Mouse (Mus musculus) heart, embryonic 16.5 days (tissue): Measurements from ENCODE around the gene Slit3. TPM values are rescaled to one million over a fixed set of nuclear protein-coding genes. Genes with fewer than 3 reads are reported as not detected.
A peak's percentile ranks its signal among the peaks of the same experiment; 100 is the strongest.

Source experiments
- ATAC-seq: fragments of 200-750 bp; cut with Nextera tagmentation; replicated peaks from 2 replicates; pipeline ENCODE4 v1.8.0; 2017; ENCODE audit warnings: moderate number of reproducible peaks; ENCODE audit not compliant: insufficient read depth, low FRiP score; ENCODE audit errors: extremely low read depth
- H3K27ac ChIP-seq: fragments of 300-500 bp; sonication (generic); 2 replicates; pipeline ENCODE4 v1.5.1; 2014; ENCODE audit warnings: mild to moderate bottlenecking, low read length, control low read depth, moderate library complexity
- H3K27me3 ChIP-seq: fragments of 300-500 bp; sonication (generic); 2 replicates; pipeline ENCODE4 v1.6.1; 2014; ENCODE audit warnings: low read length, mixed read lengths; ENCODE audit not compliant: control insufficient read depth, insufficient read depth
- H3K36me3 ChIP-seq: fragments of 300-500 bp; sonication (generic); 2 replicates; pipeline ENCODE4 v1.6.1; 2014; ENCODE audit not compliant: control insufficient read depth, insufficient read depth
- H3K4me1 ChIP-seq: fragments of 300-500 bp; sonication (generic); 2 replicates; pipeline ENCODE4 v1.6.1; 2014; ENCODE audit warnings: low read length, mixed read lengths; ENCODE audit not compliant: control insufficient read depth, insufficient read depth
- H3K4me2 ChIP-seq: fragments of 300-500 bp; sonication (generic); 2 replicates; pipeline ENCODE4 v1.6.1; 2014; ENCODE audit warnings: low read depth, mild to moderate bottlenecking, control low read depth, low read length
- H3K4me3 ChIP-seq: fragments of 300-500 bp; sonication (generic); 2 replicates; pipeline ENCODE4 v1.5.1; 2014; ENCODE audit warnings: mild to moderate bottlenecking, control low read depth, low read length
- H3K9ac ChIP-seq: fragments of 300-500 bp; sonication (generic); 2 replicates; pipeline ENCODE4 v1.6.1; 2014; ENCODE audit warnings: low read length, control low read depth
- H3K9me3 ChIP-seq: fragments of 300-500 bp; sonication (generic); replicated peaks from 2 replicates; pipeline ENCODE4 v1.6.1; 2016; ENCODE audit warnings: low read length; ENCODE audit not compliant: control insufficient read depth
- WGBS: fragments of 180-500 bp; shearing (Covaris S2); extraction: QIAGEN DNeasy Blood & Tissue Kit; methylation state at CpG from one replicate; pipeline ENCODE4 v1.1.7; 2014; 5-methylcytosine and 5-hydroxymethylcytosine counted together
- polyA plus RNA-seq: library from polyadenylated mRNA; unstranded; fragments of >200 nt; fragmentation: Nextera tagmentation; extraction: Ambion mirVana; gene quantifications from 2 replicates; pipeline ENCODE4 v1.2.1, GENCODE M21; 2015

Slit3 gene
- polyA plus RNA-seq, 1 experiment from 2014 or later = 7.8 TPM

DNA sequence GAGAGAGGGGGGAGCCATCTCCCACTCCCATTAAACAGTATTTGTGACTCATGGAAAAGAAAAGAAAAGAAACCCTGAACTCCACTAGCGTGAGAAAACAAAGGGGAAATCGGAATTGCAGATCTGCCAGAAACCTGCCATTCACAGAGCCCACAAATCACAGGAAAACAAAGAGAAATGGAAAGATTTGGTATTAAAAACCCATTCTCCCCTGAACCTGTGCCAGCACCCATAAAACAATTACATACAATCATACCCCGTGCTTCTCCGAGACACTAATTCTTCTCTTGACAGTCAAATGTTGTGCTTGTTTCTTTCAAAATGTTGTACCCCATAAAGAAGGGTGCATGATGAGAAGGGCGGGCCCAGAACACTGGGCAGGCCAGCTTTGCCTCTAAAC is 185.9 kb downstream of the Slit3 start:
- 83% methylated on average over 5 of the region's 5 CpGs for WGBS
- H3K36me3 ChIP-seq = no peaks in the 10 kb centered on the region
- H3K4me1 ChIP-seq = no peaks in the 10 kb centered on the region
- no peaks in the 10 kb centered on the region for H3K9me3 ChIP-seq
- H3K27ac ChIP-seq = no peak overlapping the region
- no peak overlapping the region for H3K4me2 ChIP-seq
- H3K9ac ChIP-seq = no peak overlapping the region
- H3K27me3 ChIP-seq = no peaks in the 10 kb centered on the region
- ATAC-seq = no peak
- no peak overlapping the region for H3K4me3 ChIP-seq

DNA sequence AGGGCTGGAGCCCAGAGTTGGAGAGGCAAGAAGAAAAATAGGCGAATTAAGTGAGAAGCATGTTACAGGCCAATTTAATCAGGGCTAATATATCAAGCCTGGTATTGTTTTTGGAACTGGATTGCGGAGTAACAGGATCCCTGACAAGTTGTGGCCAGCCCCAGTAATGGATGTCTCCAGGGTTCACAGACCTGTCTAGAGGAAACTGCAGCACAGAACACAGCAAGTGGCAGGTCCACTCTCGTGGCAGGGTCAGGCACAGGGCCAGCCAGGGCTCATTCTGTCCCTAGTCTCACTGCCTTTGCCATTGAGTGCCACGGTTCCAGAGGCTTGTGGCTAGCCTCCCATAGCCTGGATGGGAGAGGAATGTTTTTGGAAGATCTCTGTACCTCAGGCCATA is 187.0 kb downstream of the Slit3 start:
- ATAC-seq = no peak

DNA sequence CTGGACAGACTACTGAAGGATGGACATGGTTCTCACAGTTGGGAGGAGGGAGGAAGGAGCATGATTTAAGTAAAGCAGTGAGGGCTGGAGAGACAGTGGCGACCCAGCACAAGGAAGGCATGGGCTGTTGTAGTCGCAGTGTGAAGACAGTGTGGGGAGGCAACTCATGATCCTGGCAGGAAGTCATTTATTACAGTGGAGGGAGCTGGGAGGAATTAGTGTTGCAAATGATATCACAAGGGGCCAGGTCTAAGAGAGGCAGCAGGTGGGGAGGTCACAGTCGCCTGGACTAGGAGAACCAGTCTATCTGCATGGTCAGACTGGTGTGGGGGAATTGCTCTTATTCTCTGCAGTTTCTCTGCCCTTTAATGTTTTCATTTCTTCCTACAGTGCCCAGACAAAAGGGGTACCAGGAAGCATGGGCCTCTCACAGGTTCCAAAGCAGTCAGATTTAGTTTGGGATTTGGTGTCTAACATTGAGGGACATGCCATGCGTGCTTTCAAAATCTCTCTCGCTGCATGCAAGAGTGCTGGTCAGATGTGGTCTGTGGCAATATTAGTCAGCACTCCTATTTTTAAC is 194.5 kb downstream of the Slit3 start:
- ATAC-seq = no peak
- H3K27ac ChIP-seq = no peak overlapping the region
- 68% methylated on average over 5 of the region's 5 CpGs for WGBS

More for the DNA sequence above, 187.0 kb downstream of the Slit3 start:
- H3K36me3 ChIP-seq = no peaks in the 10 kb centered on the region
- no peaks in the 10 kb centered on the region for H3K27me3 ChIP-seq
- H3K4me1 ChIP-seq = no peaks in the 10 kb centered on the region
- H3K27ac ChIP-seq = no peak overlapping the region
- H3K9ac ChIP-seq = no peak overlapping the region
- no peaks in the 10 kb centered on the region for H3K9me3 ChIP-seq
- H3K4me3 ChIP-seq = no peak overlapping the region
- WGBS = 75% methylated on average over 4 of the region's 4 CpGs
- H3K4me2 ChIP-seq = no peak overlapping the region

DNA sequence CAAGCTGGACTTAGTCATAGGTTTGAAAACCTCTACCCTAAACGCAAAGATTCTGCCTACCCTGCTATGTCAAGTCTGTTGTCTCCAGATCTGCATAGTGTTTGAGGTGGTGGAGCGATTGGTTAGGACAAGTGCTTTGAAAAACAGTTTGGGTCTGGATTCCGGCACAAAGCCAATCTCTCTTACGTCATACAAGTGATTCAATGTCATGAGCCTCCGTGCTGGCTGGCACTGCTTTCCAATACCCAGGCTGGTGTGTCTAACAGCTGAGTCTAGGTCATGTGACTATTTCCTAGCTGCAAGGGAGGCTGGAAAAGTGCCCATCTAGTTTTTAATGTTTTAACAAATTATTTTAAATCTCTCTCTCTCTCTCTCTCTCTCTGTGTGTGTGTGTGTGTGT is 196.2 kb downstream of the Slit3 start:
- 80% methylated on average over 5 of the region's 5 CpGs for WGBS
- Histone ChIP-seq H3K27me3 (no peaks in the 10 kb centered on the region), H3K9me3 (no peaks in the 10 kb centered on the region), H3K27ac (no peak overlapping the region), H3K36me3 (no peaks in the 10 kb centered on the region), H3K4me2 (no peak overlapping the region), H3K9ac (no peak overlapping the region), H3K4me3 (no peak overlapping the region), H3K4me1 (peaks cover 17% of the 10 kb centered on the region)
- no peak for ATAC-seq

More for the DNA sequence above, 194.5 kb downstream of the Slit3 start:
- Histone ChIP-seq H3K36me3 (no peaks in the 10 kb centered on the region), H3K9me3 (no peaks in the 10 kb centered on the region), H3K4me2 (no peak overlapping the region), H3K4me1 (peaks cover 13% of the 10 kb centered on the region), H3K27me3 (no peaks in the 10 kb centered on the region), H3K4me3 (no peak overlapping the region), H3K9ac (no peak overlapping the region)

DNA sequence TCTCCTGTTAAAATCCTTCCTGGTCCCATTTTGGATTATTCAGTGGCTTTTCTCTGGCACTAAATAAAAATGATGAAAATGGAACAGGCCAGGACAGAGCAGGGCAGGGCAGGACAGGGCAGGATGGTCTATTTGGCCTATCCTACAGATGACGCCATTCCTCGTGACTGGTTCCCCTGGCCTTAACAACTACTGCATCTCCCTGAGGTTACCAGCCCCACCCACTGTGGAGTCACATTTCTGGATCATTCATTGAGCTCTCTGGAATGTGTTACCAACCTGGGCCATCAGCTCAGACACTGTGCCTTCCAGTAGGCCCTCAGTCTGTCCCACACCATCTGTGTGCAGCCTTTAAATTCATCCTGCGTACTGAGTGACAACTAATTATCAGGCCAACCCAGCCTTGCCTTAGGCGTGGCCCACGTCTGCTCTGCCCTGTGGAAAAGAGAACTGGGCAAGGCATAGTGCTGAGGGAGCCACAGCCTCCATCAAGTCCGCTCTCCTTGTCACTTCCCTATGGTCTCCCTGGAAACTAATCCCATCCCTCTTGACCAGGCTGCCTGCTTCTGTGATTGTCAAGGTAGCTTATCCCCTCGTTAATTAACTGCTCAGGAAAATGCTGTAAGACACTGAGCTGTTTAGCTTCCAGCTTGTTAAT is 196.9 kb downstream of the Slit3 start:
- no peaks in the 10 kb centered on the region for H3K27me3 ChIP-seq
- no peak overlapping the region for H3K4me2 ChIP-seq
- no peak for ATAC-seq
- H3K4me1 ChIP-seq = peaks cover 17% of the 10 kb centered on the region
- 74% methylated on average over 7 of the region's 7 CpGs for WGBS
- no peak overlapping the region for H3K9ac ChIP-seq
- H3K27ac ChIP-seq = no peak overlapping the region
- no peaks in the 10 kb centered on the region for H3K36me3 ChIP-seq
- no peak overlapping the region for H3K4me3 ChIP-seq
- H3K9me3 ChIP-seq = no peaks in the 10 kb centered on the region

DNA sequence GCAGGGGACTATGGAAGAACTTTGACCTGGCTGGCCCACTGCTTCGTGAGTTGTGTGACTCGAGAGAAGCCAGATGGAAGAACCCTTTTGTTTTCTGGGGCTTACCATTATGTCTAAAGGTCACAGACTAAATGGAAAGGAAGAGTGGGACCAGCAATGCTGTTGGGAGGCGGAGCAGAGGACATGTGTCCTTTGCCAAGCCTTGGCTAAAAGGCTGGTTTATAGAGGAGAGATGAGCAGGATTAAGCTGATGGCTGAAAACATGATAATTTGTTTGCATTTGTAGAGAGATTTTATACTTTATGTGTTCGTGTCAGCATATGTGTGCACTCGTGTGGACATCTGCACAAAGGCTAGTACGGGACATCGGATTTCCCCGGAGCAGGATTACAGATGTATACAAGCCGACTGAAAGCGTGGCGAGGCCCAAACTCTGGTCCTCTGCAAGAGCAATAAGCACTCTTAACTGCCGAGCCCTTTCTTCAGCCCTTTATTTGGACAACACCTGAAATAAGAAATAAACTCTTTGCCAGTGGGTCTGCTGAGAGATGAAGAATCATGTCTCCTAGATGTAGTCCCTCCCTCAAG is 197.5 kb downstream of the Slit3 start:
- H3K9ac ChIP-seq = no peak overlapping the region
- H3K4me1 ChIP-seq = peaks cover 17% of the 10 kb centered on the region
- H3K4me3 ChIP-seq = no peak overlapping the region
- no peak overlapping the region for H3K27ac ChIP-seq
- no peaks in the 10 kb centered on the region for H3K27me3 ChIP-seq
- H3K4me2 ChIP-seq = no peak overlapping the region
- no peaks in the 10 kb centered on the region for H3K9me3 ChIP-seq
- H3K36me3 ChIP-seq = no peaks in the 10 kb centered on the region
- 87% methylated on average over 12 of the region's 12 CpGs for WGBS
- ATAC-seq = no peak

DNA sequence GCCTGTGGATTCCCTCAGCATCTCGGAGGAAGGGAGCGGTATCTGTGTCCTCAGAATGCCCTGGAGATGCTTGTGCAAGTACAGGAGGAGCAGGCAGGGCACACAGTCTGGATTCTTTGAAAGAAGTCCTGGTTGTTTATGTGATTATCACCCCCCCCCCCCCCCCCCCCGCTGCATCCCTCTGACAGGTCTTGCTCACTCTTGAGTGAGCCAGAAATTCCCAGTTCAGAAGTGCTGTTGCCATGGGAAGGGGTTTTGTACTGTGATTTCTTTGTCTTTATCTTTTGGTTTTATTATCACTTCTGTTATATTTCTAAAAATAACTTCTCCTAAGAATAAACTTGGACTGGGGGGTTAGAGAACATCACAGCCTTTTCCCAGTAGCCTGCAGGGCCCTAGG is 199.5 kb downstream of the Slit3 start:
- Histone ChIP-seq H3K27ac (peak overlapping the region; percentile 38; the same call in 1 of the 2 replicates), H3K36me3 (no peaks in the 10 kb centered on the region), H3K4me3 (no peak overlapping the region), H3K9ac (no peak overlapping the region), H3K4me1 (peaks cover 17% of the 10 kb centered on the region), H3K27me3 (no peaks in the 10 kb centered on the region), H3K4me2 (no peak overlapping the region), H3K9me3 (no peaks in the 10 kb centered on the region)
- 63% methylated on average over 2 of the region's 3 CpGs for WGBS
- peak; percentile 51; the same call in 1 of the 2 replicates for ATAC-seq

DNA sequence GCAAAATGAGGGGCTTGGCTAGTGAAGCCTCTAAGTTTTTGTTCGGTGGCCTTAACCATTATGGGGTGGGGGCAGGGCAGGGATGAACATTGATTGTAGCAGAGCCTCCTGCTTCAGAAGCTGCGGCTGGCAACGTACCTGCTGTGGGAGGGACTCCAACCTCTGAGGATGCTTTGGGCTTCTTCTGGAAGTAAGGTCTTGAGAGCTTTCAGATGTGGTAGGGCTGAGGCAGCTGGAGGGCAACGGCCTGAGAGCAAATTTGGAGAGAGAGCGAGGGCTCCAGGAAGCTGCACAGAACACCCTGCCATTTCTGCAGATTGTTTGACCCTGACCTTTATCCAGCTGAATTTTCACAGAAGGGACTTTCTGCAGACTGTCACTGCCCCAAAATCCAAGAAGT is 203.4 kb downstream of the Slit3 start:
- H3K4me3 ChIP-seq = no peak overlapping the region
- H3K9ac ChIP-seq = no peak overlapping the region
- H3K4me2 ChIP-seq = no peak overlapping the region
- peaks cover 11% of the 10 kb centered on the region for H3K4me1 ChIP-seq
- no peaks in the 10 kb centered on the region for H3K9me3 ChIP-seq
- H3K27ac ChIP-seq = no peak overlapping the region
- H3K36me3 ChIP-seq = no peaks in the 10 kb centered on the region
- no peaks in the 10 kb centered on the region for H3K27me3 ChIP-seq
- WGBS = 59% methylated on average over 5 of the region's 5 CpGs
- ATAC-seq = no peak
